Mouse (Mus musculus) layer of hippocampus, adult 11-12 months (tissue): Measurements from ENCODE around the gene Hoxa13.

Experiments
- DNase-seq: peaks from one replicate; pipeline ENCODE4 v3.0.0; 2022; ENCODE audit warnings: low spot score

Hoxa13 gene

GRCm38 (mm10) chr6:52209685-52210046, 51.0 kb downstream of the Hoxa13 start:
- no peak for DNase-seq

GRCm38 (mm10) chr6:52208868-52209684, 51.6 kb downstream of the Hoxa13 start:
- no peak for DNase-seq

- DNase-seq: no peak
Observed at GRCm38 (mm10) chr6:52208072-52208867, 52.4 kb downstream of the Hoxa13 start, which contains the start of gene Hoxa6. TSS of gene Hoxa6 (minus strand) at chr6:52208722.
